Mouse (Mus musculus): ENCODE results near the gene Scp2d1. TPM values are rescaled to one million over a fixed set of nuclear protein-coding genes. Genes with fewer than 3 reads are reported as not detected.

Gene Scp2d1
- polyA plus RNA-seq, 1 experiment from 2014 or later: not detected

Other genes with a start within 250 kb of the Scp2d1 start
- 39.0 and 48.9 TPM in 2 replicates for gene Smim26, start 229.6 kb upstream of the Scp2d1 start, polyA plus RNA-seq (2014; fragmentation: Nextera tagmentation; extraction: Ambion mirVana)
- gene Dtd1, start 223.8 kb upstream of the Scp2d1 start, polyA plus RNA-seq (2014; fragmentation: Nextera tagmentation; extraction: Ambion mirVana): 33.6 and 38.3 TPM in 2 replicates

Measured in hindbrain, embryonic 11.5 days (tissue).